Mouse (Mus musculus) erythroblast, embryonic 14.5 days (primary cell): ENCODE data around the gene Tmem132d. TPM values are rescaled to one million over a fixed set of nuclear protein-coding genes. Genes with fewer than 3 reads are reported as not detected.

Source experiments
- H3K27me3 ChIP-seq: 2 replicates; pipeline ENCODE4 v1.6.1; 2012; ENCODE audit warnings: inconsistent platforms; ENCODE audit not compliant: control insufficient read depth
- H3K36me3 ChIP-seq: 2 replicates; pipeline ENCODE4 v1.6.1; 2012; ENCODE audit warnings: mild to moderate bottlenecking, inconsistent platforms; ENCODE audit not compliant: control insufficient read depth
- H3K4me1 ChIP-seq: 2 replicates; pipeline ENCODE4 v1.6.1; 2012; ENCODE audit warnings: inconsistent platforms; ENCODE audit not compliant: control insufficient read depth
- H3K4me3 ChIP-seq: replicated peaks from 2 replicates; pipeline ENCODE3; 2012; ENCODE audit warnings: moderate library complexity, mild to moderate bottlenecking, inconsistent platforms
- H3K9me3 ChIP-seq: 2 replicates; pipeline ENCODE4 v1.6.1; 2012; ENCODE audit warnings: low read length, inconsistent platforms, mixed read lengths; ENCODE audit not compliant: control insufficient read depth
- GATA1 ChIP-seq: IDR thresholded peaks from 2 replicates; pipeline ENCODE4 v1.6.1; 2012; ENCODE audit warnings: low read length, inconsistent platforms, mixed read lengths
- TAL1 ChIP-seq: IDR thresholded peaks from 3 replicates; pipeline ENCODE4 v1.6.1; 2012; ENCODE audit warnings: low read length, inconsistent platforms, mixed read lengths
- polyA plus RNA-seq: library from polyadenylated mRNA; stranded (reverse); fragments of >175 nt; gene quantifications from 2 replicates; pipeline ENCODE4 v1.2.3, GENCODE M21; 2012

Gene Tmem132d
- polyA plus RNA-seq, 1 experiment: not detected

- Histone ChIP-seq H3K4me1 (no peaks in the 10 kb centered on the region), H3K4me3 (no peak overlapping the region), H3K27me3 (no peaks in the 10 kb centered on the region), H3K9me3 (peaks cover 59% of the 10 kb centered on the region), H3K36me3 (no peaks in the 10 kb centered on the region)
- no peak for TF ChIP-seq GATA1
- no peak for TF ChIP-seq TAL1
Observed at GRCm38 (mm10) chr5:128146901-128147645, 285.8 kb downstream of the Tmem132d start.

GRCm38 (mm10) chr5:128144799-128145198 lies 288.1 kb downstream of the Tmem132d start:
- H3K4me3 ChIP-seq: no peak overlapping the region
- H3K27me3 ChIP-seq: no peaks in the 10 kb centered on the region
- no peaks in the 10 kb centered on the region for H3K4me1 ChIP-seq
- no peaks in the 10 kb centered on the region for H3K36me3 ChIP-seq
- TF ChIP-seq TAL1: no peak
- no peak for TF ChIP-seq GATA1
- H3K9me3 ChIP-seq: peaks cover 64% of the 10 kb centered on the region

DNA sequence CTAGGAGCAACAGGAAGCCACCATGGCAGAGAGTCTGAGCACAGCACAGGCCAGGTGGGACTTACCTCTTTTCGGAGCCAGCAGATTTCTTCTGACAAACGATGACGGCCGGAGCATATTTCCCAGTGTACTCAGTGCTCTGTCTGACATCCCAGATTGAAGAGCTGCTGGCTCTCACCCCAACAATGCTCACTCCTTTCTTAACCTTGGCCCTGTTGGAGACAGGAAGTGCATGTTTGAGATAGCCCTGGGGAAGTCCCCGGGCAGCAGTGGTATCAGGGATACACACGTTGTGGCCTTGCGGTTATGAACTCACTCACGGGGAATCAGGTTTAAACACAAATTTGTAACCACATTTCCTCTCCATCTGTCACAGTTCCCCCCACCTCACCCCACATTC lies 296.1 kb downstream of the Tmem132d start:
- Histone ChIP-seq H3K27me3 (no peaks in the 10 kb centered on the region), H3K4me1 (no peaks in the 10 kb centered on the region), H3K4me3 (no peak overlapping the region), H3K36me3 (no peaks in the 10 kb centered on the region), H3K9me3 (peaks cover 38% of the 10 kb centered on the region)
- no peak for TF ChIP-seq GATA1
- TF ChIP-seq TAL1: no peak

DNA sequence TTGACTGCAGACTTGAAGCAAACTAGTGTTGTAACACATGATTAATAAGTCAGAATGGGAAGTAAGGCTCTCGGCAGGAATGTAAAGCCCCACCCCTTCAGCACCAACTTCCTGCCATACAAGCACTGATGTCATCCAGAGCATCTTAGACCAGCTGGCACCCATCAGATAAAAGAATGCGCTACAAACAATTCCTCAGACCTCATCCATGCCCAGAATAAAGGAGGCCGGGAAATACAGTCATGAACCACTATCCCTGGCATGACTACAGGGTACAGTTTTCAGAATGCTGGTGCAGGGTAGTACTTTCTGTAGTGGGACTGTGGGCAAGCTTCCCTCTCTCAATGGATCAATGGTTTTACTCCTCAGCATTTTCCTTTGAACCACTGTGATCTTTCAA lies 310.2 kb downstream of the Tmem132d start:
- H3K27me3 ChIP-seq: no peaks in the 10 kb centered on the region
- H3K36me3 ChIP-seq: no peaks in the 10 kb centered on the region
- TF ChIP-seq TAL1: no peak
- no peak for TF ChIP-seq GATA1
- no peak overlapping the region for H3K4me3 ChIP-seq
- no peaks in the 10 kb centered on the region for H3K4me1 ChIP-seq
- peaks cover 58% of the 10 kb centered on the region for H3K9me3 ChIP-seq

GRCm38 (mm10) chr5:128119171-128119570 lies 313.7 kb downstream of the Tmem132d start:
- TF ChIP-seq GATA1 (no peak), TAL1 (no peak)
- H3K4me1 ChIP-seq: no peaks in the 10 kb centered on the region
- H3K9me3 ChIP-seq: peaks cover 54% of the 10 kb centered on the region
- H3K4me3 ChIP-seq: no peak overlapping the region
- H3K27me3 ChIP-seq: no peaks in the 10 kb centered on the region
- H3K36me3 ChIP-seq: no peaks in the 10 kb centered on the region

GRCm38 (mm10) chr5:128113107-128113506 lies 319.8 kb downstream of the Tmem132d start:
- Histone ChIP-seq H3K4me1 (no peaks in the 10 kb centered on the region), H3K27me3 (no peaks in the 10 kb centered on the region), H3K36me3 (no peaks in the 10 kb centered on the region), H3K9me3 (peaks cover 53% of the 10 kb centered on the region), H3K4me3 (no peak overlapping the region)
- TF ChIP-seq TAL1 (no peak), GATA1 (no peak)

- H3K9me3 ChIP-seq: peaks cover 57% of the 10 kb centered on the region
Observed at GRCm38 (mm10) chr5:128112518-128112917, 320.4 kb downstream of the Tmem132d start.

DNA sequence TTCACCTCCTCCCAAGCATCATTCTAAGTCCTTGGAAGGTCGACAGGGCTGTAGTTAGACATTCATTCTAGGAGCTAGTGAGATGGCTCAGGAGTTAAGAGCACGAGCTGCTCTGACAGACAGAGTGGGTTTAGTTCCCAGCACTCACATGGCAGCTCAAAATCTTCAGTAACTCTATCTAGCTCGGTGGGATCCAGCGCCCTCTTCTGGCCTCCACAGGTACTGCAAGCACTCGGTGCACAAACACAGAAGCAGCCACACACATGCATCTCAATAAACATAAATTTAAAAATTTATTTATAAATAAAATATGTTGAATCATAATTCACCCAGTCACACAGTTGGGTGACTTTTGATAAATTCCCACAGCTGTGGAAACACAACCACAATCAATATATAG lies 321.2 kb downstream of the Tmem132d start:
- no peak for TF ChIP-seq GATA1
- TF ChIP-seq TAL1: no peak
- Histone ChIP-seq H3K36me3 (no peaks in the 10 kb centered on the region), H3K4me3 (no peak overlapping the region), H3K9me3 (peaks cover 58% of the 10 kb centered on the region), H3K27me3 (no peaks in the 10 kb centered on the region), H3K4me1 (no peaks in the 10 kb centered on the region)

More at GRCm38 (mm10) chr5:128112518-128112917, 320.4 kb downstream of the Tmem132d start:
- Histone ChIP-seq H3K27me3 (no peaks in the 10 kb centered on the region), H3K36me3 (no peaks in the 10 kb centered on the region), H3K4me3 (no peak overlapping the region), H3K4me1 (no peaks in the 10 kb centered on the region)
- TF ChIP-seq GATA1: no peak
- TF ChIP-seq TAL1: no peak

- peaks cover 70% of the 10 kb centered on the region for H3K9me3 ChIP-seq
- H3K4me1 ChIP-seq: no peaks in the 10 kb centered on the region
- no peak for TF ChIP-seq GATA1
- TF ChIP-seq TAL1: no peak
- H3K4me3 ChIP-seq: no peak overlapping the region
- H3K36me3 ChIP-seq: no peaks in the 10 kb centered on the region
- H3K27me3 ChIP-seq: no peaks in the 10 kb centered on the region
Observed at GRCm38 (mm10) chr5:128102556-128102955, 330.3 kb downstream of the Tmem132d start.

- H3K36me3 ChIP-seq: no peaks in the 10 kb centered on the region
- H3K27me3 ChIP-seq: no peaks in the 10 kb centered on the region
- no peak for TF ChIP-seq TAL1
- TF ChIP-seq GATA1: no peak
- H3K9me3 ChIP-seq: peaks cover 66% of the 10 kb centered on the region
- H3K4me3 ChIP-seq: no peak overlapping the region
- H3K4me1 ChIP-seq: no peaks in the 10 kb centered on the region
Observed at GRCm38 (mm10) chr5:128100331-128100730, 332.5 kb downstream of the Tmem132d start.
